Mouse (Mus musculus) forebrain, postnatal 0 days (tissue): ENCODE measurements around the gene Ovgp1. TPM values are rescaled to one million over a fixed set of nuclear protein-coding genes. Genes with fewer than 3 reads are reported as not detected.

Source experiments
- ATAC-seq: fragments of 200-750 bp; cut with Nextera tagmentation; 2 replicates; pipeline ENCODE4 v1.8.0; 2017; ENCODE audit warnings: mild to moderate bottlenecking, moderate library complexity
- DNase-seq: peaks from one replicate; pipeline ENCODE4 v3.0.0-alpha.2; 2015
- H3K27ac ChIP-seq: fragments of 300-500 bp; sonication (generic); 2 replicates; pipeline ENCODE4 v1.5.1; 2014; ENCODE audit warnings: low read depth, mild to moderate bottlenecking, antibody characterized with exemption, low read length, moderate library complexity, mixed read lengths
- H3K27me3 ChIP-seq: fragments of 300-500 bp; sonication (generic); 2 replicates; pipeline ENCODE4 v1.6.1; 2014; ENCODE audit warnings: mild to moderate bottlenecking, low read length, mixed read lengths; ENCODE audit not compliant: insufficient read depth
- H3K36me3 ChIP-seq: fragments of 300-500 bp; sonication (generic); 2 replicates; pipeline ENCODE4 v1.6.1; 2014; ENCODE audit warnings: mild to moderate bottlenecking, moderate library complexity; ENCODE audit not compliant: insufficient read depth
- H3K4me1 ChIP-seq: fragments of 300-500 bp; sonication (generic); 2 replicates; pipeline ENCODE4 v1.6.1; 2014; ENCODE audit warnings: antibody characterized with exemption; ENCODE audit not compliant: insufficient read depth
- H3K4me2 ChIP-seq: fragments of 300-500 bp; sonication (generic); 2 replicates; pipeline ENCODE4 v1.6.1; 2014; ENCODE audit warnings: low read depth, mild to moderate bottlenecking, moderate library complexity
- H3K4me3 ChIP-seq: fragments of 300-500 bp; sonication (generic); 2 replicates; pipeline ENCODE4 v1.5.1; 2014; ENCODE audit warnings: low read depth, low read length, mixed read lengths
- H3K9ac ChIP-seq: fragments of 300-500 bp; sonication (generic); 2 replicates; pipeline ENCODE4 v1.6.1; 2014; ENCODE audit warnings: mild to moderate bottlenecking
- H3K9me3 ChIP-seq: fragments of 300-500 bp; sonication (generic); 2 replicates; pipeline ENCODE4 v1.6.1; 2016; ENCODE audit warnings: low read length
- CTCF ChIP-seq: sonication (generic); IDR thresholded peaks from 2 replicates; pipeline ENCODE4 v1.5.1; 2016; ENCODE audit warnings: antibody characterized with exemption, control low read depth, low read depth
- WGBS: fragments of 180-500 bp; shearing (Covaris S2); extraction: QIAGEN DNeasy Blood & Tissue Kit; methylation state at CpG from one replicate; pipeline ENCODE4 v1.1.7; 2014; 5-methylcytosine and 5-hydroxymethylcytosine counted together
- polyA plus RNA-seq: library from polyadenylated mRNA; unstranded; fragments of >200 nt; fragmentation: Nextera tagmentation; extraction: Ambion mirVana; gene quantifications from 2 replicates; pipeline ENCODE4 v1.2.1, GENCODE M21; 2015
- total RNA-seq: library from RNA; depleted of rRNA; stranded (reverse); fragments of >200 nt; gene quantifications from 2 replicates; pipeline ENCODE4 v1.2.3, GENCODE M21; 2014

Gene Ovgp1
- total and polyA plus RNA-seq, 2 experiments from 2014 or later, result 3.8 to 5.7 TPM

- 0 out of 2 replicates have a peak, but pooled peaks cover 2% of the 10 kb centered on the region for H3K36me3 ChIP-seq
- no peaks in the 10 kb centered on the region for H3K9me3 ChIP-seq
- no peak for TF ChIP-seq CTCF
- H3K4me1 ChIP-seq, result no peaks in the 10 kb centered on the region
- no peak for DNase-seq
- no peak; the same call in 1 of the 2 replicates for ATAC-seq
- H3K4me3 ChIP-seq, result no peak within 1 kb of the TSS
- H3K9ac ChIP-seq, result no peak within 1 kb of the TSS
- no peaks in the 10 kb centered on the region for H3K27me3 ChIP-seq
- 80% methylated on average over 8 of the region's 8 CpGs for WGBS
- H3K27ac ChIP-seq, result no peak within 1 kb of the TSS
- H3K4me2 ChIP-seq, result no peak within 1 kb of the TSS
Observed at GRCm38 (mm10) chr3:105932240-105933071, 41.1 kb upstream of the Ovgp1 start, which contains the start of gene I830077J02Rik. Gene I830077J02Rik (minus strand): TSS chr3:105932664.

- Histone ChIP-seq H3K4me2 (no peak overlapping the region), H3K9me3 (no peaks in the 10 kb centered on the region), H3K27me3 (no peaks in the 10 kb centered on the region), H3K36me3 (0 out of 2 replicates have a peak, but pooled peaks cover 6% of the 10 kb centered on the region), H3K4me1 (no peaks in the 10 kb centered on the region), H3K9ac (no peak overlapping the region), H3K27ac (no peak overlapping the region), H3K4me3 (no peak overlapping the region)
- no peak for DNase-seq
- no peak for ATAC-seq
- TF ChIP-seq CTCF, result no peak
- WGBS, result 93% methylated on average over 6 of the region's 6 CpGs
Observed at GRCm38 (mm10) chr3:105933926-105934325, 39.6 kb upstream of the Ovgp1 start.

GRCm38 (mm10) chr3:105935033-105935432, 38.5 kb upstream of the Ovgp1 start:
- Histone ChIP-seq H3K27me3 (no peaks in the 10 kb centered on the region), H3K4me1 (no peaks in the 10 kb centered on the region), H3K27ac (no peak overlapping the region), H3K36me3 (0 out of 2 replicates have a peak, but pooled peaks cover 6% of the 10 kb centered on the region), H3K4me3 (no peak overlapping the region), H3K9me3 (no peaks in the 10 kb centered on the region), H3K4me2 (no peak overlapping the region), H3K9ac (no peak overlapping the region)
- no peak for TF ChIP-seq CTCF
- WGBS, result 49% methylated on average over 5 of the region's 5 CpGs
- no peak for DNase-seq
- ATAC-seq, result no peak

- no peak for ATAC-seq
- WGBS, result 90% methylated on average over 4 of the region's 4 CpGs
- Histone ChIP-seq H3K9ac (no peak overlapping the region), H3K27ac (no peak overlapping the region), H3K4me3 (no peak overlapping the region), H3K36me3 (peaks cover 12% of the 10 kb centered on the region), H3K9me3 (no peaks in the 10 kb centered on the region), H3K27me3 (no peaks in the 10 kb centered on the region), H3K4me2 (no peak overlapping the region), H3K4me1 (no peaks in the 10 kb centered on the region)
- no peak for TF ChIP-seq CTCF
- no peak for DNase-seq
Observed at GRCm38 (mm10) chr3:105936111-105936510, 37.4 kb upstream of the Ovgp1 start.

- Histone ChIP-seq H3K27ac (no peak overlapping the region), H3K27me3 (no peaks in the 10 kb centered on the region), H3K4me2 (no peak overlapping the region), H3K9ac (no peak overlapping the region), H3K4me1 (no peaks in the 10 kb centered on the region), H3K4me3 (no peak overlapping the region), H3K9me3 (no peaks in the 10 kb centered on the region), H3K36me3 (peaks cover 54% of the 10 kb centered on the region)
- ATAC-seq (no peak), DNase-seq (no peak)
- no peak for TF ChIP-seq CTCF
- WGBS, result 93% methylated on average over 7 of the region's 7 CpGs
Observed at GRCm38 (mm10) chr3:105951348-105951747, 22.2 kb upstream of the Ovgp1 start.

- Histone ChIP-seq H3K4me2 (no peak overlapping the region), H3K4me3 (no peak overlapping the region), H3K4me1 (peaks cover 17% of the 10 kb centered on the region), H3K36me3 (peaks cover 27% of the 10 kb centered on the region), H3K9ac (no peak overlapping the region), H3K27me3 (no peaks in the 10 kb centered on the region), H3K27ac (no peak overlapping the region), H3K9me3 (no peaks in the 10 kb centered on the region)
- ATAC-seq, result no peak
- 96% methylated on average over 1 of the region's 1 CpGs for WGBS
- TF ChIP-seq CTCF, result peak; percentile 37
- no peak for DNase-seq
Observed at GRCm38 (mm10) chr3:105957235-105957634, 16.3 kb upstream of the Ovgp1 start.

GRCm38 (mm10) chr3:105958204-105958603, 15.3 kb upstream of the Ovgp1 start:
- peaks cover 28% of the 10 kb centered on the region for H3K36me3 ChIP-seq
- 43% methylated on average over 5 of the region's 5 CpGs for WGBS
- no peaks in the 10 kb centered on the region for H3K9me3 ChIP-seq
- no peaks in the 10 kb centered on the region for H3K27me3 ChIP-seq
- ATAC-seq (no peak), DNase-seq (no peak)
- no peak overlapping the region for H3K27ac ChIP-seq
- H3K9ac ChIP-seq, result peak overlapping the region; percentile 97
- H3K4me3 ChIP-seq, result peak overlapping the region; percentile 77
- peaks cover 17% of the 10 kb centered on the region for H3K4me1 ChIP-seq
- TF ChIP-seq CTCF, result no peak
- peak overlapping the region; percentile 70 for H3K4me2 ChIP-seq
